Mouse (Mus musculus) myocyte (in vitro differentiated cells): ENCODE results near the gene Pcgf5. TPM values are rescaled to one million over a fixed set of nuclear protein-coding genes. Genes with fewer than 3 reads are reported as not detected.

ENCODE experiments used
- H3K27me3 ChIP-seq: one replicate; pipeline ENCODE4 v1.6.1; 2011; ENCODE audit not compliant: control insufficient read depth, insufficient read depth, insufficient read length
- H3K36me3 ChIP-seq: one replicate; pipeline ENCODE4 v1.6.1; 2011; ENCODE audit not compliant: control insufficient read depth, insufficient read depth
- H3K4me2 ChIP-seq: one replicate; pipeline ENCODE4 v1.6.1; 2011; ENCODE audit warnings: low read depth, control low read depth
- H3K4me3 ChIP-seq: one replicate; pipeline ENCODE4 v1.5.1; 2011; ENCODE audit warnings: mild to moderate bottlenecking, control low read depth, moderate library complexity
- H3K79me2 ChIP-seq: one replicate; pipeline ENCODE4 v1.6.1; 2011; ENCODE audit not compliant: control insufficient read depth, insufficient read depth
- H3ac ChIP-seq: one replicate; pipeline ENCODE4 v1.6.1; 2011; ENCODE audit not compliant: control insufficient read depth, insufficient read length
- CEBPB ChIP-seq: IDR thresholded peaks from 2 replicates; pipeline ENCODE4 v1.6.1; 2011; ENCODE audit warnings: mild to moderate bottlenecking, moderate library complexity; ENCODE audit not compliant: poor library complexity, insufficient read depth, severe bottlenecking
- E2F4 ChIP-seq: IDR thresholded peaks from one replicate; pipeline ENCODE4 v1.6.1; 2011; ENCODE audit warnings: mild to moderate bottlenecking, control low read depth, moderate library complexity; ENCODE audit not compliant: insufficient read depth
- MAX ChIP-seq: IDR thresholded peaks from one replicate; pipeline ENCODE4 v1.6.1; 2011; ENCODE audit warnings: low read depth, mild to moderate bottlenecking, control low read depth
- MYOD1 ChIP-seq, 3 experiments: IDR thresholded peaks; one replicate each; pipeline ENCODE4 v1.6.1; 2011; ENCODE audit warnings: control low read depth in 2 of 3, low read depth in 2 of 3, mild to moderate bottlenecking in 2 of 3, moderate library complexity in 1 of 3; ENCODE audit not compliant: insufficient read length in 2 of 3, control insufficient read depth in 1 of 3
- MYOG ChIP-seq, 3 experiments: IDR thresholded peaks; one replicate each; pipeline ENCODE4 v1.6.1; 2011; ENCODE audit warnings: control low read depth in 2 of 3, low read depth in 2 of 3, mild to moderate bottlenecking in 2 of 3; ENCODE audit not compliant: insufficient read length in 2 of 3, control insufficient read depth in 1 of 3, insufficient read depth in 1 of 3
- POLR2A ChIP-seq: IDR thresholded peaks from one replicate; pipeline ENCODE4 v1.6.1; 2011; ENCODE audit warnings: low read depth, mild to moderate bottlenecking, control low read depth, moderate library complexity; ENCODE audit not compliant: insufficient read length
- POLR2AphosphoS2 ChIP-seq: IDR thresholded peaks from one replicate; pipeline ENCODE4 v1.6.1; 2011; ENCODE audit warnings: low read depth, control low read depth; ENCODE audit not compliant: insufficient read length
- REST ChIP-seq: IDR thresholded peaks from one replicate; pipeline ENCODE4 v1.6.1; 2011; ENCODE audit warnings: mild to moderate bottlenecking, control low read depth, moderate library complexity; ENCODE audit not compliant: insufficient read depth, insufficient read length
- SRF ChIP-seq: IDR thresholded peaks from one replicate; pipeline ENCODE4 v1.6.1; 2011; ENCODE audit warnings: low read depth; ENCODE audit not compliant: control insufficient read depth, insufficient read length
- TCF12 ChIP-seq: IDR thresholded peaks from one replicate; pipeline ENCODE4 v1.6.1; 2011; ENCODE audit warnings: mild to moderate bottlenecking, control low read depth; ENCODE audit not compliant: poor library complexity, insufficient read depth, severe bottlenecking
- TCF3 ChIP-seq: IDR thresholded peaks from one replicate; pipeline ENCODE4 v1.6.1; 2011; ENCODE audit warnings: low read depth, control low read depth; ENCODE audit not compliant: insufficient read length
- USF1 ChIP-seq: IDR thresholded peaks from one replicate; pipeline ENCODE4 v1.6.1; 2011; ENCODE audit warnings: low read depth, mild to moderate bottlenecking, control low read depth, moderate library complexity
- polyA plus RNA-seq: library from polyadenylated mRNA; unstranded; fragments of >200 nt; fragmentation: generic; extraction: Trizol; gene quantifications from one replicate; pipeline ENCODE4 v1.2.1, GENCODE M21; 2012; ENCODE audit warnings: missing spikeins

Gene Pcgf5
- polyA plus RNA-seq, 1 experiment = 13.9 TPM

DNA sequence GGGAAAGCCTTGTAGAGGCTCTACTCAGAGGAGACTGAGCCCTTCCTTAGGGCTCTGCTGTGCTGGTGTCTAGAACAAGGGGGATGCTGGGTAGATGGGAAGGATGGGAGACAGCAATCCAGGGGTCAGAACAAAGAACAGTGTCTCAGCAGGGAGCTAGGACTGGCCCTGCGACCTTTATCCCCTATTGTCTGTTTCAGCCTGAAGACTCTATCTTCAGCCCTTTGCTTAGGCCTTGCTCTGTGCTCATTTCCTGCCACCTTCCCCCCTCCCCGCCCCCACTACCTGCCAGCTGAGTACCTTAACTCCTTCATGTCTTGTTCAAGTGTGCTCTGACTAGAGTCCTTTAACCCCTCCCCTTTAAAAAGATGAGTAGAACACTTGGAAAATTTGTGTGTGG, 36.3 kb downstream of the Pcgf5 start:
- Histone ChIP-seq H3K4me2 (no peak overlapping the region), H3K79me2 (no peaks in the 10 kb centered on the region), H3K27me3 (no peaks in the 10 kb centered on the region), H3K4me3 (no peak overlapping the region), H3K36me3 (no peaks in the 10 kb centered on the region), H3ac (no peak overlapping the region)
- TF ChIP-seq POLR2A = no peak
- no peak for TF ChIP-seq REST
- no peak for TF ChIP-seq E2F4
- no peak for TF ChIP-seq MYOD1 (IDR thresholded peaks at IDR 0.05; ENCODE audit: control insufficient read depth in 1 of 3, insufficient read length in 2 of 3, low read depth in 2 of 3)
- TF ChIP-seq POLR2AphosphoS2 = no peak
- no peak for TF ChIP-seq MYOG (IDR thresholded peaks at IDR 0.05; ENCODE audit: control insufficient read depth in 1 of 3, insufficient read depth in 1 of 3, insufficient read length in 2 of 3, low read depth in 2 of 3)
- TF ChIP-seq SRF = no peak
- TF ChIP-seq MAX = no peak
- no peak for TF ChIP-seq TCF12
- no peak for TF ChIP-seq TCF3
- no peak for TF ChIP-seq USF1
- TF ChIP-seq CEBPB = no peak

- Histone ChIP-seq H3K4me3 (no peak overlapping the region), H3K27me3 (no peaks in the 10 kb centered on the region), H3ac (no peak overlapping the region), H3K79me2 (no peaks in the 10 kb centered on the region), H3K36me3 (no peaks in the 10 kb centered on the region), H3K4me2 (no peak overlapping the region)
- TF ChIP-seq TCF3 = peak; percentile 18
- TF ChIP-seq MYOG (IDR thresholded peaks at IDR 0.05; ENCODE audit: control insufficient read depth in 1 of 3, insufficient read depth in 1 of 3, insufficient read length in 2 of 3, low read depth in 2 of 3) = peak in 1 of 3 experiments; percentile 56
- TF ChIP-seq MYOD1 (IDR thresholded peaks at IDR 0.05; ENCODE audit: control insufficient read depth in 1 of 3, insufficient read length in 2 of 3, low read depth in 2 of 3) = peak in 1 of 3 experiments; percentile 68
- no peak for TF ChIP-seq POLR2A
Measured at GRCm38 (mm10) chr19:36388502-36388901, 40.4 kb downstream of the Pcgf5 start.

DNA sequence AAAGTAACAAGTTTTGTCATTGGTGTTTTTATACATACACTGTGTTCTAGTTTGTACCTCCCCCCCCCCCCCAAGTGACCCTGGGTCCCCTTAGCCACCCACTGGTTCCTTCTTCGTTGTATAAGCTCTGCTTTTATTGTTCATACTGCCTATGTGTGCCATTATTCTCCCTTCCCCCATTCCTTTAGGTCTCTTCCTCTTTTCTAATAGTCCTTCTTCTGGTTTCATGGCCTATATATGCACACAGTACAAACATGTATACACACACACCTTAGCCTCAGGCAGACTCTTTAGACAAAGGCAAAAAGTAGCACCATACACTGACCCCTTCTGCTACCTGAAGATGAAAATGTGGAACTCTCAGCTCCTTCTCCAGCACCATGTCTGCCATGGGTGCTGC, 42.6 kb downstream of the Pcgf5 start:
- no peak overlapping the region for H3K4me2 ChIP-seq
- no peak overlapping the region for H3ac ChIP-seq
- no peaks in the 10 kb centered on the region for H3K27me3 ChIP-seq
- H3K36me3 ChIP-seq = no peaks in the 10 kb centered on the region
- H3K4me3 ChIP-seq = no peak overlapping the region
- TF ChIP-seq MAX (no peak), MYOD1 (IDR thresholded peaks at IDR 0.05; ENCODE audit: control insufficient read depth in 1 of 3, insufficient read length in 2 of 3, low read depth in 2 of 3) (no peak), USF1 (no peak), POLR2A (no peak), TCF12 (no peak), REST (no peak), MYOG (IDR thresholded peaks at IDR 0.05; ENCODE audit: control insufficient read depth in 1 of 3, insufficient read depth in 1 of 3, insufficient read length in 2 of 3, low read depth in 2 of 3) (no peak), TCF3 (no peak), CEBPB (no peak), E2F4 (no peak), SRF (no peak), POLR2AphosphoS2 (no peak)
- no peaks in the 10 kb centered on the region for H3K79me2 ChIP-seq

DNA sequence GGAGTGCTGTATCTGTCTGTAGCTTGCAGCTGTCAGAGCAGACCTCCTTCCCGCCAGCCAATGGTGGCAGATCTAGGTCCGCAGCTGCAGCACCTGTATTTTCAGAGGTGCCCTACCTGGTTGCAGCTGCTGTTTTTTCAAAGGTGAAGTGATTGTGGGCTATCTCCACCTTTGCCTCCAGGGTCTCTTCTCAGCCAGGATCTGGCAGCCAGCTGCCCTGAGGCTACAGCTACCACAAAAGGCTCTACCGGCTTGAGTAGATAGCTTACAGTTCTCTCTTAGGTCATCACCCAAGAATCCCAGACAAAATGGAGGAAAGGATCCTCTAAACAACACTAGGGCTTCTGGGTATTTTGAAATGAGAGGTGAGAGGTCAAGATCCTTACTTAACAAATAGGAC, 50.4 kb downstream of the Pcgf5 start:
- Histone ChIP-seq H3K4me2 (no peak overlapping the region), H3K27me3 (no peaks in the 10 kb centered on the region), H3K36me3 (no peaks in the 10 kb centered on the region), H3K79me2 (no peaks in the 10 kb centered on the region), H3K4me3 (no peak overlapping the region), H3ac (no peak overlapping the region)
- no peak for TF ChIP-seq REST
- TF ChIP-seq MYOG (IDR thresholded peaks at IDR 0.05; ENCODE audit: control insufficient read depth in 1 of 3, insufficient read depth in 1 of 3, insufficient read length in 2 of 3, low read depth in 2 of 3) = no peak
- TF ChIP-seq USF1 = no peak
- TF ChIP-seq POLR2AphosphoS2 = no peak
- TF ChIP-seq CEBPB = no peak
- TF ChIP-seq MAX = no peak
- TF ChIP-seq TCF12 = no peak
- no peak for TF ChIP-seq MYOD1 (IDR thresholded peaks at IDR 0.05; ENCODE audit: control insufficient read depth in 1 of 3, insufficient read length in 2 of 3, low read depth in 2 of 3)

DNA sequence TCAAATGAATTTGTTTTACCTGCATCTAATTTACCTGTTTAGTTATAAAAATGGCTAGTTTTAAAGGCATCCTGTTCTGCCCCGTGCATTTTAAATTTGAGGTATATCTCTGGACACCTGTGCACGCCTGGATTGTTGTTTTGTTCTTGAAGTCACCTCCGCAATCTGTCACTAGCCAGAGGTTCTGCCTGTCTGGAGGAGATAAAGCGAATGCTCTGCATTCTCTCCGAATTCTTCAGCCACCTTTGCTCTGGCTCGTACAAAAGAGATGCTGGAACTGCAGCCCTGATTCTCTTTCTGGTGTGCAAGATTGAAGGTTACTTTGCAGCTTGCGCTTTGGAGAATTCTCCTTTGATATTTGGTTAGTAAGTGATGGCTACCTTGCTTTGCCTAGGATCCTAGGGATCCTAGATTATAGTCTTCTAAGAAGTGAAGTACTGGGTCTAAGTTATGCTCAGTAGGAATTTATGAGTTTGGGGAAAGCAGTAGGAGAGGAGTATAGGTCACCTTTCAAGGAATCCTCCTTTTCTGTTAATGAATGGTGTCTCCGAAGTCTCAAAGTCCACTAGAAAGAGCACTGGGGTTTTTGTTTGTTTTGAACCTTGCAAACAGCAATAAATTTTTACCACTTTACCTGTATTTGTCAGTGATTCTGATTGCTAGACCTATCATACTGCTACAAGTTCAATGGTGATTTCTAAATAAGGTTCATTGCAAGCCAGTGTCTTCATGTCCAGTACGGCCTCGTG, 60.4 kb downstream of the Pcgf5 start:
- peak overlapping the region; percentile 37 for H3K4me3 ChIP-seq
- peaks cover 9% of the 10 kb centered on the region for H3K36me3 ChIP-seq
- peak overlapping the region; percentile 71 for H3K4me2 ChIP-seq
- no peak overlapping the region for H3ac ChIP-seq
- peaks cover 6% of the 10 kb centered on the region for H3K79me2 ChIP-seq
- no peaks in the 10 kb centered on the region for H3K27me3 ChIP-seq
- TF ChIP-seq POLR2A (no peak), POLR2AphosphoS2 (no peak), E2F4 (no peak), MYOD1 (IDR thresholded peaks at IDR 0.05; ENCODE audit: control insufficient read depth in 1 of 3, insufficient read length in 2 of 3, low read depth in 2 of 3) (no peak), USF1 (no peak), TCF12 (no peak), CEBPB (no peak), TCF3 (no peak)
